Mouse (Mus musculus) layer of hippocampus, adult 8-10 months (tissue): ENCODE results near the gene B3galnt1. TPM values are rescaled to one million over a fixed set of nuclear protein-coding genes. Genes with fewer than 3 reads are reported as not detected.

ENCODE experiments used
- DNase-seq, 2 experiments: peaks; one replicate each; pipeline ENCODE4 v3.0.0; 2022; ENCODE audit warnings: low spot score in 2 of 2
- total RNA-seq, 4 experiments: library from RNA; stranded (reverse); gene quantifications; 2 replicates each; pipeline ENCODE4 v1.2.4; 2022

The B3galnt1 gene
- total RNA-seq = 10 to 100 TPM; 41.6 to 44.5 (median 42.1) TPM

DNA sequence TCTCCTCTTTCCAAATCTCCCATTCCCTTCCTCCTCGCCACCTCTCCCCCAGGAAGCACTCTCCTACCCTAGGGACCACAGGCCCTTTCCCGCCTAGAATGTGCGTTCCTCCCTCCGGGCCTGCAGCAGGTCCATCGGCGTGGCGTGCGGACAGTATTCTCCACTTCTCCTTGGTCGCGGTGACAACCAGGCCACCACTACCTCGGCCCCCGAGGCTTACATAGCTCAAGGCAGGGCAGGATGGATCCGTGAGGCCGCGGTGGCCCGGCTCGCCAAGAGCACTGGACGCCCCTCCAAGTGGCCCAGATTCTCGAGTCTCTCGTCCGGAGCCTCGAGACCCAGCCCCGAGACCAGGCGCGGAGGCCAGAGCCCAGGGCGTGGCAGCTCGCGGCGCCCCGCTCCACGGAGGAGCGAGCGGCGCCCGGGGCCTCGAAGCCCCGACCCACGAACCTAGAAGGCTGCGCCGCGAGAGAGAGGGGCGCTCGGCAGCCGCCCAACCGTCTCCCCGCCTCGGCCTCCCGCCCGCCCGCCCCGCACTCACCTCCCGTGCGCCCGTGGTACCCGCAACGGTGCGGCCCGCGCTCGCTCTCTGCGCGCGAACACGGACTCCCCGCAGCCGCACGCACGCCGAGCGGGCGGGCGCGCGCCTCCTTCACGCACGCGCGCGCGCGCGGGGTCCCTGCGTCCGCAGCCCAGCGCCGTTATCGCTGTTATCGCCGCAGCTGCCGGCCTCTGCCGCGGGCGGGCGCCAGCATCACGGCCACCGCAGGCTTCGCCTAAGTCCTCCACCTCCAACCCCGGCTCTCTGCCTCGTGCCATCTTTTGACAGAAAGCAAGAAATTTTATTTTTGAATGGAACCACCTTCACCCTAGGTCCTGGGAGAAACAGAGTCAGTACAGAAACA is at the start of gene B3galnt1:
B3galnt1 (minus strand) TSS at position 700 of the 905 bp plus-strand sequence.
- peak in 1 of 2 experiments; percentile 62 for DNase-seq

- DNase-seq = no peak
Measured at GRCm38 (mm10) chr3:69634521-69634920, 35.8 kb upstream of the B3galnt1 start.

DNA sequence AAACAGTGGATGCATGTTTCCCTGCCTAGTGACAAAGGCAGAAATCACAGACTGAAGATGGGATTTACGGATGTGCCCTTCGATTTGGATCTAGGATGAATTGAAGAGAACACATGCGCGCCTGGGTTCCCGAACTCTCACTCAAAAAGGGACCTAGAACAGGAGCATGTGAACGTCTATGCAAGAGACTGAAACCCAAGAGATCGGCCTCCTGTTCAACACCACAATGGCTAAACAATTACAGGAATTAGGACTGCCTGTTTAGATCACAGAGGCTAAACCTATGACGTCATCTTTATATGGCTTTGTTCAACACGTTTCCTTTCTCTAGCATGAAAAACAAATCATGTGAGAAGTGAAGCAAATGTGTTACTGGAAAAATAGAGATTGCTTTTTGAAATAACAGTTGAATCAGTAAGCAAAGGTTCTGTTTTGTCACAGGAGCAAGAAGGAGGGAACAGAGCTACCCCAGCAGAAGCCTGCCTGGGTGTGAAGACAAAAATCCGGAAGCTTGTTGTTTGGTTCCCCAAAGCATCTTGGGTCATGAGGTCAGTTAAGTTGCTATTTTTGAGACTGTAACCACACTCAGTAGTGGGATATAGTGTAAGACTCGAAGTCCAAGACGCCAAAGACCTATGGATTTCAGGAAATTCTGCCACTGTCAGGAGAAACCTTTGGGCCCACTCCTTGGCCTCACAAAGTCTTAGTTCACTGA is 35.1 kb upstream of the B3galnt1 start:
- no peak for DNase-seq

DNA sequence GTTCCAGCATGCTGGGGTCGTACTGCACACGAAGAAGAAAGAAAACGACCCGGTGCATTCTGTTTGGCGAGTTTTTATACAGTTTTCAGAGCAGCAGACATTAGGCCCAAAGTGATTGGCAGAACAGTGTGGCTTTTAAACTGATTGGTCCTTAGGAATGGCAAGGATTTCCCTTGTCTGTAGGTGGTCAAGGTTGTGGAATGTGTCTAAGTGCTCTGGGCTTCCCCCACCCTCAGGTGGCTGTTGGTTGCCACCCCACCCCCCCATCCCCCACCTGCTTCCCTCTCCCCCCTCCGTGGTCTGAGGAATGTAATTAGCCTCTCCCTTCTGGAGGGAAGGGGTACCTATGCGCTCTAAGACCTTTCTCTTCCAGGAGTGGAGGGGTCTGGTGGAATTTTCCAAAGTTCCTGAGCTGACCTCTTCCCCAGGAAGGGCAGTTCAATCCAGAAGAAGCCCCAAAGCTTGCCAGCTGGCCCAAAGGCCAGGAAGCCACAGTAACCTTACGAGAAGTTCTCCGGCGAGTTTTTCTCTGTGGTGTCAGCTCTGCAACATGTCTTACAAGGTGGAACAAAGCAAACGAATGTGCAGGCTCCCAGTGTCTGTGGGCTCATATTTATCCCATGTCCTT is 28.3 kb upstream of the B3galnt1 start:
- no peak for DNase-seq

- DNase-seq = no peak
Measured at GRCm38 (mm10) chr3:69626213-69626962, 27.6 kb upstream of the B3galnt1 start.

- no peak for DNase-seq
Measured at GRCm38 (mm10) chr3:69624182-69624581, 25.4 kb upstream of the B3galnt1 start.

DNA sequence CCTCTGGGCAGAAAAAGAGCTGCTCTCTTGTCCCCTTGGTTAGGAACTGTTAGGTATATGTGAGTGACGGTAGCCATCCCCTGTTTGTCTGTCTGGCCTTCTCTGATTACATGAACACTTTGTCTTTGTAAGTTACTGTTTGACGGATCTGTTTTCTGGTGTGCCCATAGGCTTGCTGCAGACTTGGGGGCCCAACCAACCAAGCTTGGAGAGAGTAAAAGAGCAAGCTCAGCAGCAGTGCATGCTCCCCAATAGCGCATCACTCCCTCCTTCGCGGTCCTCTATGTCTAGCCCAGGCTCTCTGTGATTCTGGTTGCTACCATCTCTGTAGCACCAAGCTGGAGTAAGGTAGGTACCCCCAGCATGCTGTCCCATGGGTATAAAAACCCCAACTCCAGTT is 9.1 kb upstream of the B3galnt1 start:
- DNase-seq = no peak

GRCm38 (mm10) chr3:69607468-69607867 is 8.7 kb upstream of the B3galnt1 start:
- DNase-seq = no peak

- DNase-seq = no peak
Measured at GRCm38 (mm10) chr3:69606923-69607322, 8.2 kb upstream of the B3galnt1 start.

- no peak for DNase-seq
Measured at GRCm38 (mm10) chr3:69599166-69599500, 373 bp upstream of the B3galnt1 start.

- DNase-seq = no peak
Measured at GRCm38 (mm10) chr3:69597816-69598215, 944 bp downstream of the B3galnt1 start.

- DNase-seq = no peak
Measured at GRCm38 (mm10) chr3:69597211-69597610, 1.5 kb downstream of the B3galnt1 start.

DNA sequence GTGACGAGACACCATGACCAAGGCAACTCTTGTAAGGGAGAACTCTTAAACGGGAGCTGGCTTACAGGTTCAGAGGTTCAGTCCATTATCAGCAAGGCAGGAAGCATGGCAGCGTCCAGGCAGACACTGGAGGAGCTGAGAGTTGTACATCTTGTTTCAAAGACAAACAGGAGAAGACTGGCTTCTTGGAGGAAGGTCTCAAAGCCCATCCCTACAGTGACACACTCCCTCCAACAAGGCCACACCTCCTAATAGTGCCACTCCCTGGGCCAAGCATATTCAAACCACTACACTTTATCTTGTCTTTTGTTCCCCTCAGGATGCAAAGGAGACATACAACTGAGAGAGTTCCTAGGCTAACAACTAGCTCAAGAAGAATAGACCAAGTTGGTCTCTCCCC is 2.6 kb downstream of the B3galnt1 start:
- DNase-seq = no peak

GRCm38 (mm10) chr3:69594071-69594470 is 4.7 kb downstream of the B3galnt1 start:
- DNase-seq = no peak

GRCm38 (mm10) chr3:69593426-69593825 is 5.3 kb downstream of the B3galnt1 start:
- no peak for DNase-seq

DNA sequence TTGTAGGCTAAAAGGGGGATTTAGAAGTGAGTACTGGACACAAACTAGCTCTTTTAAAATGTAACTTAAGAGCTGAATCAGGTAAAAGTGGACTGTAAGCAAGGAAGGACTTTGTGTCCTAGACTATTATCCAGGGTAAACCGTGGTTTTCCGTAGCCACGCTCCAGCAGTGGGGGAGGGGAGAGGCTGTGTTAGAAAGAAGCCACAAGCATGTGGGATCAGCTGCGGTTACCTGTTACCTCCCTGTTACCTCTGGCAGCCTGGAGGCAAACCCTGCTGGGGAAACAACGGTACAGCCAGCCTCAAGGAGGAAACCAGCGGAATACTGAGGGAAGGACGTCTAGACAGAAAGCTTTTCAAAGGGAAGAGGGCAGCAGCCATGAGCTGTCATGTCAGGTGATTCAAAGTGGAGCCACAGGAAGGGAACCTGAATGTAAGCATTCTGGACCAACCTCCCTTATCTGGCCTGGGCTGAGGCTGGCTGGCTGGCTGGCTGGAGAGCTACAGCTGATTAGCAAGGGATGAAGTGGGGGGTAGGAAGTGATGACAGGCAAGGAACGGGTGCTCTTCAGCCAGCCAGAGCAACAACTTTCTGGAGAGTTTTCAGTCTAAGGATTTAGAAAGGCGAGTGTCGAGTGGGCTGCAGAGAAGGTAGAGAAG is 10.5 kb downstream of the B3galnt1 start:
- DNase-seq = no peak

- no peak for DNase-seq
Measured at GRCm38 (mm10) chr3:69583798-69584197, 15.0 kb downstream of the B3galnt1 start.

GRCm38 (mm10) chr3:69578791-69579190 is 20.0 kb downstream of the B3galnt1 start:
- no peak for DNase-seq

- no peak for DNase-seq
Measured at GRCm38 (mm10) chr3:69576715-69577114, 22.0 kb downstream of the B3galnt1 start.

DNA sequence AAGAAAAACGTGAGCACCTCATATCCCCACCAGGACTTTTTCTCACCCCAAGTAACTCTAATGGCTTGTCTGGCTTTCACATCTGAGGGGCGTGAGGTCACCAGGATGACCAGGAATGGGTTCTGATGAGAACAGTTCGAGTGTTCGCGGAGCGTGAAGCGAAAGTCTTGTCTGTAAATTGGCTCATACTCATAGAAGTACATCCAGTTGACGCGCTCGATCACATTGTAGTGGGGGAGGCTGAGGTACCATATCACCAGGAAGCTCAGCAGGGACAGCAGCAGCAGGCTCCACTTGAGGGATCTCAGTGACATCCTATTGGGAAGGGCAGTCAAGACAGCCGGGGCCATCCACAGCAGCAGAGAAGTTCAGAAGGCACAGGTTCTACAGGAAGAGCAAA is 23.2 kb downstream of the B3galnt1 start:
- DNase-seq = no peak

- DNase-seq = no peak
Measured at GRCm38 (mm10) chr3:69572561-69572960, 26.2 kb downstream of the B3galnt1 start.
